Mouse (Mus musculus): Measurements from ENCODE around the gene Pde4c. TPM values are rescaled to one million over a fixed set of nuclear protein-coding genes. Genes with fewer than 3 reads are reported as not detected.

The Pde4c gene
- polyA plus RNA-seq (2015; fragmentation: Nextera tagmentation; extraction: Ambion mirVana) = 7.6 and 9.4 TPM in 2 replicates

DNA sequence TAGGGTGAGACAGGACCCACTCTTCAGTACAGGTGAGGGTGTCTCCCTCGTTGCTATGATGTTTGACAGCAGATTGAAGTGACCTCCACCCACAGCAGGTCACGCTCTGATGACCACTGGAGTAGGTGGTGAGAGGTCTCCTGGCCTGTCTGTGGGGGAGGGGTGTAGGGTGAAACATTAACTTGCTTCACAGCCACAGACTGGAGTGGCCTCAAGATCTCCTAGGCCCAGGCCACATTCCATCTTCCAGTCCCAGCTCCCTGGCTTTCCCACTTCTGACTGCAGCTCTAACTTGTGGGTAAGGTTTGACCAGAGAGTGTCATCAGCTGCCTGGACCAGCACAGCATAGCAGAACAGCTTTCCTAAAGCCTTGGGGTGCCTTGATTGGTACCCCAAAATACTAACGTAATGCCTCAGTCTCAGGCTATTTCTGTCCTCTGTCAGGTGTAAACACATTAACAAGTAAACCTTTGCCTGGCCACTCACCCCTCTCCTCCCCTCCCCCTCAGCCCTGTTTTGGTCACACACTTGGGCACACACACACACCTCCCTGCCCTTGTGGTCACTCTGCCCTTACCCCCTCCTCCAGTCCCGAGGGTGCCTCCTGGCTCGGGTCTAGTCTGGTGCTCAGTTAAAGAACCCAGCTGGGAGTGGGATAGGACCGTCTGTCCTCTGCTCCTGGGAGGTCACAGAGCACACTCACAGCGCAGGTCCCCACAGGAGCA, at the start of gene Pde4c:
Pde4c (plus strand) TSS at position 235 of the 725 bp plus-strand sequence.
- peak within 1 kb of the TSS; percentile 44 for H3K4me2 ChIP-seq
- 0 out of 2 replicates have a peak within 1 kb of the TSS, but pooled peaks have one; percentile 26 for H3K9ac ChIP-seq
- H3K9me3 ChIP-seq (replicated peaks) = no peaks in the 10 kb centered on the region
- H3K4me3 ChIP-seq (replicated peaks) = peak within 1 kb of the TSS; percentile 20
- peak; percentile 89 for ATAC-seq (replicated peaks; ENCODE audit: low FRiP score)
- peaks cover 22% of the 10 kb centered on the region for H3K27me3 ChIP-seq
- WGBS = 44% methylated on average over 7 of the region's 7 CpGs
- no peaks in the 10 kb centered on the region for H3K36me3 ChIP-seq
- H3K27ac ChIP-seq = peak within 1 kb of the TSS; percentile 96
- peaks cover 22% of the 10 kb centered on the region for H3K4me1 ChIP-seq

- peak overlapping the region; percentile 70 for H3K4me2 ChIP-seq
- H3K4me1 ChIP-seq = peaks cover 51% of the 10 kb centered on the region
- WGBS = 82% methylated on average over 3 of the region's 3 CpGs
- H3K4me3 ChIP-seq (replicated peaks) = peak overlapping the region; percentile 71
- peak overlapping the region; percentile 97 for H3K27ac ChIP-seq
- H3K36me3 ChIP-seq = peaks cover 28% of the 10 kb centered on the region
- no peaks in the 10 kb centered on the region for H3K9me3 ChIP-seq (replicated peaks)
- no peak for ATAC-seq (replicated peaks; ENCODE audit: low FRiP score)
- H3K9ac ChIP-seq = peak overlapping the region; percentile 62
- no peaks in the 10 kb centered on the region for H3K27me3 ChIP-seq
These were observed 49.4 kb upstream of the Pde4c start for GRCm38 (mm10) chr8:70674109-70674508.

DNA sequence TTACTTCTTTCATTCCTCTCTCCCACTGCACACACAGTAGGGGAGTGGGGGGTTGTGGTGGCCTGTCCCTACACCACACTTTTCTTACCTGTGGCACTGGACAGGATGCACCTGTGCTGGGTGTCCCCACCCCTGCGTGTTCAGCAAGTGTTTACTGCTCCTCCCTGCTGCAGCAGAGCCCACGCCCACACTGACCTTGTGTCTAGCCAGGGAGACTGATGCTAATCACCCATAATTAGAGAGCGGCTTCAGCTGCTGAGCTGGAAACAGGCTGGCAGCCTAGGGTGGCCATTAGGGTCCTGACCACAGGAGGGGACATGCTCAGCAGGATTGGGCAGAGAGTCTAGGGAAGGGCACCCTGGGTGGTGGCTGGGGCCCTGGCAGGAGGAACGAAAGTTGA, 48.8 kb upstream of the Pde4c start:
- ATAC-seq (replicated peaks; ENCODE audit: low FRiP score) = no peak
- Histone ChIP-seq H3K4me3 (replicated peaks) (no peak overlapping the region), H3K27ac (peak overlapping the region; percentile 97), H3K36me3 (peaks cover 34% of the 10 kb centered on the region), H3K9me3 (replicated peaks) (no peaks in the 10 kb centered on the region), H3K4me2 (peak overlapping the region; percentile 70), H3K4me1 (peaks cover 51% of the 10 kb centered on the region), H3K27me3 (no peaks in the 10 kb centered on the region), H3K9ac (peak overlapping the region; percentile 62)
- 61% methylated on average over 4 of the region's 4 CpGs for WGBS

DNA sequence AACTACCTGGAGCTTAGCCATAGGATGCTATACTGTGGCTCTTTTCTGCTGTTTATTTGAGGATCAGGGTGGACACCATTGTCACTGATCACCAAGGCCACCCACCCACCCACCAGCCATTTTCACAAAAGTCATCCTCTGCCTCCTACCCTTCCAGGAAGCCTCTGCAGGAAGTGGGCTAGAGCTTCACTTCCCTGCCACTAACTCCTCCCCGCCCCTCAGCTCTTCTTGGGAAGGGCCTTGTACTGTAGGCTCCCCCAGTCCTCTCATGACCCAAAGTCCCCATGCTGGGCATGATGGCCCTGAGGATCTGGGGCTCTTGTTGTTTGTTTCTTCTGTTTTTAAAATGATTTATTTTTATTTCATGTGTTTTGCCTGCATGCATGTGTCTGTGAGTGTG, 48.2 kb upstream of the Pde4c start:
- no peak for ATAC-seq (replicated peaks; ENCODE audit: low FRiP score)
- Histone ChIP-seq H3K36me3 (peaks cover 35% of the 10 kb centered on the region), H3K9me3 (replicated peaks) (no peaks in the 10 kb centered on the region), H3K27me3 (no peaks in the 10 kb centered on the region), H3K9ac (no peak overlapping the region), H3K27ac (peak overlapping the region; percentile 97), H3K4me1 (peaks cover 51% of the 10 kb centered on the region), H3K4me3 (replicated peaks) (no peak overlapping the region), H3K4me2 (no peak overlapping the region)
- 85% methylated on average over 1 of the region's 1 CpGs for WGBS

DNA sequence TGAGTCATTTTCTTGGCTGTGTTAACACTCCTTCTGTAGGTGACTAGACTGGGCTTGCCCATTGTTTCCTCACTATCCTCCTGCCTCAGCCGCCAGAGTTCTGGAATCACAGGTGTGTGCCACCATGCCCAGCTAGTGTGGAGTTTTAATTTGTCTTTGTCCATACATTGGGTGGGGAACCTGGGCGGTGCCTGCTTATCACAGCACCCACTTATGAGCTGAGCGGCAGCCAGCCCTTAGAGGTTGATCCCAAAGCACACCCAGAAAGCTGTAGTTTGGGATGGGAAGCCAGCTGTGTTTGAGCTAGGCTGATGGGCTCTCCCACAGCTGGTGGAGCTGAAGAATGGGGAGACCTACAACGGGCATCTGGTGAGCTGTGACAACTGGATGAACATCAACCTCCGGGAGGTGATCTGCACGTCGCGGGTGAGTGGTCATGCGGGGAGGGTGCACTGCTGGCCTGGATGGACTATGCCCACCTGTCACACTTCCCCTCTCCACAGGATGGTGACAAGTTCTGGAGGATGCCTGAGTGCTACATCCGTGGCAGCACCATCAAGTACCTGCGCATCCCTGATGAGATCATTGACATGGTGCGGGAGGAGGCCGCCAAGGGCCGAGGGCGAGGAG, 46.0 kb upstream of the Pde4c start:
- H3K36me3 ChIP-seq = peaks cover 35% of the 10 kb centered on the region
- peaks cover 42% of the 10 kb centered on the region for H3K4me1 ChIP-seq
- H3K4me2 ChIP-seq = no peak overlapping the region
- H3K9ac ChIP-seq = no peak overlapping the region
- no peaks in the 10 kb centered on the region for H3K27me3 ChIP-seq
- WGBS = 72% methylated on average over 15 of the region's 15 CpGs
- no peaks in the 10 kb centered on the region for H3K9me3 ChIP-seq (replicated peaks)
- H3K27ac ChIP-seq = peak overlapping the region; percentile 58
- H3K4me3 ChIP-seq (replicated peaks) = no peak overlapping the region
- no peak for ATAC-seq (replicated peaks; ENCODE audit: low FRiP score)

DNA sequence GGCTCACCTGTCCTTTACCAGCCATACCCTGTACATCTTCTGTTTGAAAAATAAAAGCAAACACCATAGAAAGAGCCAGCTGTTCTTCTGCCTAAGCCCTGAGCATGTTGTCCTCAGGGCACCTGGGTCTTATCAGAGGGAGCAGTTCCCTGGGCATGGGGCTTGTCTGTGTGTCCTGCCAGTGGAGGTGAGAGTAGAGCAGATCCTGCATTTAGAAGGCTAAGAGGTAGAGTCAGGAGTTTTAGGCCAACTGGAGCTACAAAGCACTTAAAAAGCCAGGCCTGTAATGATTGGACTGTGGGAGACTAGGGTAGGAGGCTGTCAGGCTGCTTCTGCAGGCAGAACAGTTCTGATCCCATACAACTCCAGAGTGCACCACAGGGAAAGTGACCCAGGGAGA, 44.8 kb upstream of the Pde4c start:
- Histone ChIP-seq H3K27ac (no peak overlapping the region), H3K9me3 (replicated peaks) (no peaks in the 10 kb centered on the region), H3K36me3 (peaks cover 35% of the 10 kb centered on the region), H3K27me3 (no peaks in the 10 kb centered on the region), H3K9ac (no peak overlapping the region), H3K4me3 (replicated peaks) (no peak overlapping the region), H3K4me1 (peaks cover 40% of the 10 kb centered on the region), H3K4me2 (no peak overlapping the region)
- ATAC-seq (replicated peaks; ENCODE audit: low FRiP score) = no peak

DNA sequence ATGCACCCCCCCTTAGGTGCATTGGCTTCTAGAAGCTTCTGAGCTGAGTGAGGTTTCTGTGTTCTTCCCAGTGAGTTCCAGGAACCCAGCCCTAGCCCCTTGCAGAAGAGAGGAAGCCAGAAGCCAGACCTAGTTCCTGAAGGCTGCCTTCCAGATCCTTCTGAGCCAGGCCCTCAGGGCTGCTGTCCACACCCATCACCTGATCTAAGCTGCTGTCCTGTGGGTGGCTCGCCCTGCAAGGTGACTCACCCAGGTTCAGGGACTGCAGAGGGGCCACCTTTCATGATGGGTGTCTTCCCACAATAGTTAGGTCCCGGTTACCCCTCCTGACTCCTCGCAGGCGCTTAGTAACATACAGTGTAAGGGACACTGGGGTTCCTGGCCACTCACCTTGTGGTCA, 44.1 kb upstream of the Pde4c start:
- Histone ChIP-seq H3K36me3 (peaks cover 35% of the 10 kb centered on the region), H3K9me3 (replicated peaks) (no peaks in the 10 kb centered on the region), H3K4me1 (peaks cover 36% of the 10 kb centered on the region), H3K27me3 (no peaks in the 10 kb centered on the region), H3K4me2 (no peak overlapping the region), H3K4me3 (replicated peaks) (no peak overlapping the region), H3K27ac (0 out of 2 replicates have a peak overlapping the region, but pooled peaks have one; percentile 2), H3K9ac (no peak overlapping the region)
- WGBS = 92% methylated on average over 4 of the region's 4 CpGs
- ATAC-seq (replicated peaks; ENCODE audit: low FRiP score) = no peak

- peaks cover 35% of the 10 kb centered on the region for H3K36me3 ChIP-seq
- no peaks in the 10 kb centered on the region for H3K9me3 ChIP-seq (replicated peaks)
- H3K27ac ChIP-seq = no peak overlapping the region
- ATAC-seq (replicated peaks; ENCODE audit: low FRiP score) = no peak
- H3K4me1 ChIP-seq = peaks cover 29% of the 10 kb centered on the region
- no peaks in the 10 kb centered on the region for H3K27me3 ChIP-seq
- no peak overlapping the region for H3K4me2 ChIP-seq
- 74% methylated on average over 3 of the region's 3 CpGs for WGBS
- no peak overlapping the region for H3K4me3 ChIP-seq (replicated peaks)
- H3K9ac ChIP-seq = no peak overlapping the region
These were observed 43.5 kb upstream of the Pde4c start for GRCm38 (mm10) chr8:70680039-70680438.

DNA sequence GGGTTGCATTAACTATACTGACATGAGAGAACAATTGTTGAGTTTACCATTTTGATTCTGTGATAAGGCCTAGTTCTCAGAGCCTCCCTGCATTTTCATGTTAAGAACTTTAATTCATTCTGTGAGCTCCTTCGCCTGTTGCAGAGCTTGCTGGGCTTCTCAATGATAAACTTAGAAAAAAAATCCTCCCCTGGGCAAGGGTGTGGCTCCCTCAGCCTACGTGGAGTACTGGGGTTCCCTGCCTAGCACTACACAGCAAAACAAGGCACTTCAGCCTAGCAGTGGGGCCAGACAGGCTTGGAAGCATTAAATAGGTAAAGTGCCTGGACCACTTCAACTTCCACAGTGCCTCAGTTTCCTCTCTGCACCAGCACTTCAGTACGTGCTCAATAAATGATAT, 42.1 kb upstream of the Pde4c start:
- Histone ChIP-seq H3K4me1 (peaks cover 26% of the 10 kb centered on the region), H3K9me3 (replicated peaks) (no peaks in the 10 kb centered on the region), H3K4me2 (no peak overlapping the region), H3K27me3 (no peaks in the 10 kb centered on the region), H3K36me3 (peaks cover 31% of the 10 kb centered on the region), H3K9ac (no peak overlapping the region), H3K27ac (peak overlapping the region; percentile 49; the same call in 1 of the 2 replicates), H3K4me3 (replicated peaks) (no peak overlapping the region)
- WGBS = 74% methylated on average over 3 of the region's 3 CpGs
- no peak for ATAC-seq (replicated peaks; ENCODE audit: low FRiP score)

DNA sequence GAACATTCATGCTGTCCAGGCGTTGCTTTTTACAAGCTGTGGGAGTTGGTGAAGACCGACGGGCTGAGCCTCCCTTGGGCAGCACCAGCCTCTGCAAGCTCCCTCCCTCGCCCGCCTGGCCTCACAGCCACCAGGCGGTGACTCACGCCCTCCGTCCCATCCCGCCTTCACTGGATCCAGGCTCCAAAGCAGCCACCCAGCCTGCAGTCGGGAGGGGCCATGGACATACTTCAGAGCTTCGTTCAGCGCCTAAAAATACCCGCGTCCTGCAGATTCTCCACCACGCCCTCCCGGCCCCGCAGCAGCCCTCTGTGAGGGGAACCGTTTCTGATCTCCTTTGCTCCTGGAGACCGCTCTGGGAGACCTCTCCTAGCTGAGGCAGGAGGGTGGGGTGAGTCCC, 41.3 kb upstream of the Pde4c start:
- H3K27ac ChIP-seq = peak overlapping the region; percentile 49
- H3K9ac ChIP-seq = peak overlapping the region; percentile 37
- 3% methylated on average over 19 of the region's 19 CpGs for WGBS
- H3K27me3 ChIP-seq = no peaks in the 10 kb centered on the region
- ATAC-seq (replicated peaks; ENCODE audit: low FRiP score) = peak; percentile 58; the same call in 1 of the 2 replicates
- H3K4me3 ChIP-seq (replicated peaks) = peak overlapping the region; percentile 3; the same call in 1 of the 2 replicates
- peaks cover 26% of the 10 kb centered on the region for H3K36me3 ChIP-seq
- H3K9me3 ChIP-seq (replicated peaks) = no peaks in the 10 kb centered on the region
- H3K4me1 ChIP-seq = peaks cover 24% of the 10 kb centered on the region
- H3K4me2 ChIP-seq = peak overlapping the region; percentile 50

DNA sequence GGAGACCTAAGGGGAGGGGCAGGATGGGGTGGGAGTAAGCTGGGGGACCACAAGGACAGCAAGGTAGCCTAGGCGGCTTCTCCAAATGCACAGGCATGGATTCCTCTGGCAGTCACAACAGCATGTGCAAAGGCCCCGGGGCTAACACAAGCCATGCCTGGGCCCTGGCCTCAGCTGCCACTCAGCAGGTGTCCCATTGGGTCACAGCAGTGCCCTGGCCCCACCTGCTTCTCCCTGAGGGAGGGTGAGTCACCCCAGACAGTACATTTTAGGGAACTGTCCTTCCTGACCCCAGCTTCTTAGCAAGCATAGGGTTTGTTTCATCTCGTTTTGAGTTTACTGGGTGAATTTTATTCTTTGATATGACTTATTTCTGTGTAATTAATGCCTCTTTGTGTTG, 40.8 kb upstream of the Pde4c start:
- peak; percentile 8; the same call in 1 of the 2 replicates for ATAC-seq (replicated peaks; ENCODE audit: low FRiP score)
- peaks cover 19% of the 10 kb centered on the region for H3K4me1 ChIP-seq
- no peaks in the 10 kb centered on the region for H3K9me3 ChIP-seq (replicated peaks)
- peak overlapping the region; percentile 50 for H3K4me2 ChIP-seq
- H3K27ac ChIP-seq = peak overlapping the region; percentile 49; the same call in 1 of the 2 replicates
- H3K4me3 ChIP-seq (replicated peaks) = no peak overlapping the region
- peaks cover 21% of the 10 kb centered on the region for H3K36me3 ChIP-seq
- H3K27me3 ChIP-seq = no peaks in the 10 kb centered on the region
- peak overlapping the region; percentile 37; the same call in 1 of the 2 replicates for H3K9ac ChIP-seq
- WGBS = 60% methylated on average over 3 of the region's 3 CpGs

DNA sequence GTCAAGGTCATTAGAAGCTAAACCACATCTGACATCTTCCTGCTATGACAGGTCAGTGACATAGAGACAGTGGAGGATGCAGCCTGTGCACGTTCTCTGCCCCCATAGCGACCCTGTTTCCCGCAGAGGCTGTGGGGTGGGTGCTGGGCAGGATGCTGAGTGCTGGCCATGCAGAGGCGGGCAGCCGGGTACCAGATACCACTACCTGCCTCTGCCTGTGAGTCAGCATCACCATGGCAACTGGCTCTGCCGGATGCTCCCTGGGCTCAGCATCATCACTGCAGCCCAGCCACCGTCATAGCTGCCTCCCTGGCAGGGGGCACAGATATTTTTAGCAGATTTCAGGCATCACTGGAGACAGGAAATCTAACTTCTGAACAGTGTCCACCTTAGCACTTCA, 39.2 kb upstream of the Pde4c start:
- Histone ChIP-seq H3K4me1 (peaks cover 17% of the 10 kb centered on the region), H3K9me3 (replicated peaks) (no peaks in the 10 kb centered on the region), H3K9ac (no peak overlapping the region), H3K4me2 (no peak overlapping the region), H3K27ac (no peak overlapping the region), H3K27me3 (no peaks in the 10 kb centered on the region), H3K4me3 (replicated peaks) (no peak overlapping the region), H3K36me3 (peaks cover 5% of the 10 kb centered on the region)
- 43% methylated on average over 7 of the region's 7 CpGs for WGBS
- ATAC-seq (replicated peaks; ENCODE audit: low FRiP score) = no peak

Measured in kidney, embryonic 15.5 days (tissue).